Mouse (Mus musculus) left cerebral cortex, adult 11 months (tissue): ENCODE data around the gene Fchsd2.

Source experiments
- DNase-seq: peaks from one replicate; pipeline ENCODE4 v3.0.0; 2022; ENCODE audit warnings: low spot score

Fchsd2 gene

DNA sequence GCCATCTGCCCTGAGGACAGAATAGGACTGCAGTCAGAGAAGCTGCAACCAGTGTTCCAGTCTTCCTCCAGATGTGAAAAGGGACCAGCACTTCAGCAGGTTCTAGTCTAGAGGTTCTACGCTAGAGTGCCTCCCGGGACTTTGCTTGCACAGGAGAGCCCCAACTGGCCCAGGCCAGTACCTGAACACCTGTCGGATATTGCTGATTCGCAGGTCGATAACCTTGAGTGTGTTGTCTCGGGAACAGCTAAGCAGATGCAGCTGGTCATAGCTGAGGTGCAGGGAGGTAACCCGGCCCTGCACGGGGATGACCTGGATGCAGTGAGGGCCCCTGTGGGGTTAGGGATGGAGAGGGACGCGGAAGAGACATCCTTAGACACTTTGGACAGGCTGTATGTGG is 197.7 kb downstream of the Fchsd2 start:
- DNase-seq = no peak

DNA sequence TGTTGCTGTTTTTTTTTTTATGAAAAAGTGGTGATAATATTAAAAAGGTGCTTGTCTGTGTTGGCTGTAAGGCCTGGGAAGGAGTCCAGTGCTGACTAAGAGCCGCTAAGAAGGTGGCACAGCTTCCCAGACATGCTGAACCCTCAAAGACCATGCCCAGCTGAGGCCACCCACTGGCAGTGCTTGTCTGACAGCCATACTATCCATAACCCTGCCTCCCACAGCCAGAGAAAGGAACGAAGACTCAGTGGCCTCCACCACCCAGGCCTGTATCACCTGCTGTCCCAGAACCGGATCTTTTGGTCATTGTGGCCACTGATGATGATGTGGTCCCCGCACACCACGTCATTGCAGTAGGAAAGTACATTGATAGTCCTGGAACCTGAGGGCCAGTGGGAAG is 198.5 kb downstream of the Fchsd2 start:
- no peak for DNase-seq

DNA sequence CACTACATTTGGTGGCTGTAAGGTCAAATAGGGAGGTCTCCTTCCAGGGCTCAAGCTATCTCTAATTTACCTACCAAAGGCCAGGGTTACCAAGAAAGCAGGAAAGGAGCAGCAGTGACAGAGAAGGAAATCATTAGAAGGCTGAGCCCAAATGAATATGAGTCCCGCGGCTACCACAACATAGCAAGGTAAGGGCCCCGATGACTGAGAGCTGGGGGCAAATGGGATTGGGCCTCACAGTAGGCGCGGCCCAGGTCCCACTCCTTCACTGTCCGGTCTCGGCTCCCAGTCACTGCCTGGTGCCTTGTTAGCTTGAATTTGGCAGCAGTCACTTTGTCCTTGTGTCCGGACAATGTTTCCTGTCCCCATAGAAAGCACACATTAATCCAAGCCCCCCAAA is 199.0 kb downstream of the Fchsd2 start:
- DNase-seq = no peak

DNA sequence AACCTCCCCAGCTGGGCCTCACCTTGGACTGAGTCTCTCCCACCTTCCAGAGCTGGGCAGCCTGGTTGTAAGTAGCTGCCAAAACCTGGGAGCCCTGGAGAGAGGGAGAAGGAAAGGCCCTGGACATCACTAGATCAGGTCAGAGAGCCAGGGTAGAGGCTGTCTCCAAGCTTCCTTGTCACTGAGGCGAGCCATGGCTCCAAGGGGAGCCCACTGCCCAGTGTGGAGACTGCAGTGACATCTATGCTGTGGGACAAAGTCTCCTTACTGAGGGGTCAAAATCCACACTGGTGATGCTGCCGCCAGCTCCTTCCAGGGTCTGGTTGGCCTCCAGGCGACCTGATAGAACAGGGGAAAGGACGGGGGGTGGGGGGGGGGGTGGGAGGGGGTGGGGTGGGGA is 199.4 kb downstream of the Fchsd2 start:
- no peak for DNase-seq

DNA sequence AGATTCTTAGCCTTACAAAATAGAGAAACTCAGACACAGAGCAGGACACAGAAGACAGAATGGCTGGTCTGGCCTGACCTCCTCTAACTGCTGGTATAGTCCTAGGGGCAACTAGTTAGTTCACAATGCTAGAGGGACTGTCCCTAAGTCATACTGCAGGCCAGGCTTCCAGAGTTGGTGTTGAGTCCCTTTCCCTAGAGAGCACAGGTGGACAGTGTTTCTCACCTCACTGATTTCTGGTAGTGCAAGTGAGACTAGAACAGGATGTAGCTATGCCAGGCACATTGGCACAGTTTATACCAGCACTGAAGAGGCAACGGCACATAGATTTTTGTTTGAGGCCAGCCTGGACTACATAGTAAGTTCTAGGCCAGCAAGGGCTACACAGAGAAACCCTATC is 200.0 kb downstream of the Fchsd2 start:
- DNase-seq = no peak

DNA sequence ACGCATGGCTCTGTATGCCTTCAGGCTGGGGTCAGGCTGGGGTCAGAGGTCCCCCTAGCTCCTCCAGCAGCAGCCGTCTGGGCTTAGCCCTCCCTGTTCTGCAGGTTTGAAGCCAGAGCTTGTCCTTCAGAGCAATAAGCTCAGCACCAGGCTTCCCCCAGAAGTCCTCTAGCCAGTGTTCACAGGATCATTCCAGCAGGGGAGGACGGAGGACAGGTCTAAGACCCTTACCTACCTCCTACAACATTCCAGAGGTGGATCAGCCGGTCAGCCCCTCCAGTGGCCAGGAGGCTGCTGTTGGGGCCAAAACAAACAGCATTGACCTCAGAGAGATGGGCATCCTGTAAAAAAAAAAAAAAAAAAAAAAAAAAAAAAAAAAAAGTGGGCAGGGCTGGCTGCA is 200.5 kb downstream of the Fchsd2 start:
- no peak for DNase-seq

DNA sequence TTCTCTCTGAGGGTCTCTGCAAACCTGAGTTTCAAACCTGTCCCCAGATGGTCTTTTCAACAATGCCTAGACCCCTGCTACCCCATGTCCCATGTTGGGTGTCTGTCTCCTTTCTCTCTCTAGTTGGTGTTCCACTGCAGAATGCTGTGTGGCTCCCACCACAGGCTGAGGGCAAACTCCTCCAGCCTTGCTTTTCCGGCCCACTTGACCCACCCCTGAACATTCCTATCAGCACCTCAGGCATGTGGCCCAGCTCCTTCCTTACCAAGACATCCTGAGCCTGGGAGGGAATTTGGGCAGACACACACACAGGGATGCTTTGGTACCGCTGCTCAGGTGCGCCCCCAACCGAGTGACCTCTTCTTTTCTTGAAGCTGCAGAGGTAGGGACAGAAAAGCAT is 200.9 kb downstream of the Fchsd2 start:
- DNase-seq = no peak

- no peak for DNase-seq
Measured at GRCm38 (mm10) chr7:101295438-101295837, 202.8 kb downstream of the Fchsd2 start.

DNA sequence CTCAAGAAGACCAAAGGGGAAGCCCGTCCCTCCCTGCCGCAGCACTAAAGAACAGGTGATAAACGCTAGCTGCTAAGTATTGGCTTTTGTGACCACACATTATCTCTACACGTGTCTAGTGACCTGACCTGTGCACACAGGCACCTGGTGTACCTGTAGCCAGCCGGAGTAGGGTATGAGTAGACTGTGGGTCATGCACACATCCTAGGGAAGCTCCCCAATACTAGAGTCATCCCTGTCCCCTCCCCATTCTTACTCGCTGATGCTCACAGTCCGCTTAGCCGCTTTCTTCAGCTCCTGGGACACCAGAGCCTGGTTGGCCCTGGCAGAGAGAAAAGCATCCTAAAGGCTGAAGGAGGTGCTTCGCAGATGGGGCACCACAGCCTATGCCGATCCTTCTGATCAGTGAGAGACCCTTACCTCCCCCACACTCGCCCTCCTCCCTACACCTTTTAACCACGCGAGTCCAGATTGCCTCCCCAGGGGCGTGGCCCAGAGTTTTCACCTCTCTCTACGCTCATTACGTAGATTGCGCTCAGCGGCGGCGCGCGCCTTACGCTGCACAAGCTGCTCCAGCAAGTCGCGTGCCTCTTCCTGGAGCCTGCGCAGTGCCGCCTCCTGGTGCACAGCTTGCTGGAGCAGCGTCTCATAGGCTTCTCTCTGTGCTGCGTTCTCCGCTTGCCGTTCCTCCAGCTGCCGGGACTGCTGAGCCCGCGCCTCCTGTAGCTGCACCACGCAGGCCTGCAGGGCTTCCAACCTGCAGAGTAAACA is 203.8 kb downstream of the Fchsd2 start:
- DNase-seq = peak; percentile 82

DNA sequence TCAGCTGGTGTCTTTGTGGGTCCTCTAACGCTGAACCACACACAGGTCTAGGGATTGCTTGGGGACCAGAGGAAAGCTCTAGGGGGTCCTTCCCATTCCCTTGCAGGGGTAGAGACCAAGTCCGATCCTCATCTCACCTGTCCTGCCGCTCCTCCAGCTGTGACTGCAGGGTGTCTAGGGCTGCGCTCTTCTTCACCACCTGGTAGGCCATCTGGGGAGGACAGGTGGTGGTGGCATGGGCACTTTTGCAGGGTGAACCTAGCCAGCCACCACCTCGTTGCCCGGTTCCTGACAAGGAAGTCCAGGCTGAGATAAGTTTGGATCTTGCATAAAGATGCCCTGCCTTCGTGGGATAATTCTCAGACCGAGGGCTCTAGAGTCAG is 204.4 kb downstream of the Fchsd2 start:
- DNase-seq = no peak

DNA sequence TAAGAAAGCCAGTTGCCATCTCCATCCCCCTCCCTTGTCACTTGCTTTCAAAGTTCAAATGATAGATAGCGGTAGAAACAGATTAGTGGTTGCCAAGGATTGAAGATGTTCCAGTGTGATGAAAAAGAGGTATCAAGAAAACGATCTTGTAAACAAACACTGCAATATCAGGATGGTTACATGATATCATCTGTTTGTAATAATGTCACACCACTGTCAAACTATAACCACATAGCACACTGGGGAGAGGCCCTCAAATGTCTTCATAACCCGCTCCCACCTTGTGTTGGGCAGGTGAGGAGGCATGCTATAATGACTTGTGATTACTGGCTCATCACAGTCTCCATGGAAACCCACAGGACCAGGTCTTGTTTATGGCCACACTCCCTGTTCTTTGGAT is 205.7 kb downstream of the Fchsd2 start:
- DNase-seq = no peak

DNA sequence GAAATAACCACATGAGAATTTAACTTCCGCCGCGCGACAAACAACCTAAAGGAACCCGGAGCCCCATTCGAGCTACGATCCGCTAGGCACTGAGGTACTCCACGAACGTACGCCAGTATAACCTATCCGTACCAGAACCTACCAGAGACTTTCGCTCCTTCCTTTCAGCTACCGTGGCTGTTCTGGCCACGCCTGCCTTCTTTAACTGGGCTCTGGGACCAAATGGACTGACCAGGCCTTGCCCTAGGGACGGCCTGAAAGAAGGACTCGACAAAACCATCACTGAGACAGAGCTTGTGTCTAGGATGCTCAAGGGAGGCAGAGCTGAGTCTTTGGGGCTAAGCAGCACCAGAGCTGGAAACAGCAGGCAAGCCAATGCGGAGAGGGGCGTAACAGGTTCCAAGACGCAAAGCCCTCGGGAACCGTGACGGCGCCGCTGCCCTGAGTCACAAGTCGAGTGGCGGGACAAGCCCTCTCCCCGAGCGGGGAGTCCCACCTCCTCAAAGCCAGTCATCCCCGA is 208.8 kb downstream of the Fchsd2 start:
- DNase-seq = no peak

DNA sequence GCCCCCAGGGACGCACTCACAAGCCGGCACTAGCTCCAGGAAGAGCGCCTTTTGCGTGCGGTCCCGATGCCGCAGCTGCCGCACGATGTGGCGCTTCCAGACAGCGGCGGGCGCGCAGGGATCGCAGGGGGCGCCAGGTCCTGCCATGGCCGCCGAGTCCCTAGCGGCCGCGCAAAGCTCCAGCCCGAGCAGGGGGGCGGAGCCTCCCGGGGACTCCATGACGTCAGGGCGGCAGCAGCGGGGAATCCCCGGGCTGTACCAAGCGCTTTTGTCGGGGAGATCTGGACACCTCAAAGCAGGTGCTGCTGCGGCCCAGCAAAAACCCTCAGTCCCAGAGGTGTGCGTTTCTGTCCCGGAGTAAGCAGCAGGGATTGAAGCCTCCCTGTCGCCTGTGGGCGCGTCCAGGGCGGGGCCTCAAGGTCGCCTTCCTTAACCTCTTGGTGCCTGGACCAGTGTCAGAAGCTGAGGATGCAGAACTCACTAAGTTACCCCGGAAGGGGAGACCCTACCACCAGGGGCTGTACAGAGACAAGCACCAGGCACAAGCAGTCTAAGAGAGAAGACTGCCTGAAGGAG is 209.3 kb downstream of the Fchsd2 start, which contains the start of gene Atg16l2:
Gene Atg16l2, minus strand, starts transcription at position 371 of the 576 bp plus-strand sequence.
- DNase-seq = peak; percentile 89

DNA sequence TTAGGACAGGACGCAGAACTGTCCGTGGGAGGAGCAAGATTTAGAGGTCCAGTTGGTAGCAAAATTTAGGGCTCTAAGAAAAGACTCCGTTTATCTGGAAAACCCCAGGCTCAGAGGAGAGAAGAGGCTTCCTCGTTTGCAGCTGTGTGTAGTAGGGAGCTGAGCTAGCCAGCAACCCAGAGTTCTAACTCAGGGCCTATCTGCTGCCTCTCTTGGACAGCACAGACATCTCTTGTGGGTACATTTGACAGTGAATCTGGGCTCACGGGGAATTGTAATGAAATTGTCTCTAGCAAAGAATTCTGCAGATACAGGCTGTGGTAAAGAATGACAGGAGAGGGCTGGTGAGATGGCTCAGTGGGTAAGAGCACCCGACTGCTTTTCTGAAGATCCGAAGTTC is 210.0 kb downstream of the Fchsd2 start:
- no peak for DNase-seq

- DNase-seq = no peak
Measured at GRCm38 (mm10) chr7:101306841-101307240, 214.2 kb downstream of the Fchsd2 start.

DNA sequence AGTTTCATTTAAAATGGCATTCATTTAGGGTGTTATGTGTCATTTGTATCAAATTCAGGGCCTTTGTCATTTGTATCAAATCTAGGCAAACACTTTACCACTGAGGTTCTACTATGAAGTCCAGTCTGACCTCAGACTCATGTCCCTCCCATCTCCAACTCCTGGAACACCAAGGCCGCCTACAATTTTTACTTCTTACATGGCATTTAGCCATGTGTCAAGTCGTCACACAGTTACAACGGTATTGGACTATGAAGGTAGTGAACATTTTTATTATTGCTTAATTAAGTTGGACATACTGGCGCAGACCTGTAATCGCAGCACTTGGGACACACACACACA is 217.3 kb downstream of the Fchsd2 start:
- no peak for DNase-seq

DNA sequence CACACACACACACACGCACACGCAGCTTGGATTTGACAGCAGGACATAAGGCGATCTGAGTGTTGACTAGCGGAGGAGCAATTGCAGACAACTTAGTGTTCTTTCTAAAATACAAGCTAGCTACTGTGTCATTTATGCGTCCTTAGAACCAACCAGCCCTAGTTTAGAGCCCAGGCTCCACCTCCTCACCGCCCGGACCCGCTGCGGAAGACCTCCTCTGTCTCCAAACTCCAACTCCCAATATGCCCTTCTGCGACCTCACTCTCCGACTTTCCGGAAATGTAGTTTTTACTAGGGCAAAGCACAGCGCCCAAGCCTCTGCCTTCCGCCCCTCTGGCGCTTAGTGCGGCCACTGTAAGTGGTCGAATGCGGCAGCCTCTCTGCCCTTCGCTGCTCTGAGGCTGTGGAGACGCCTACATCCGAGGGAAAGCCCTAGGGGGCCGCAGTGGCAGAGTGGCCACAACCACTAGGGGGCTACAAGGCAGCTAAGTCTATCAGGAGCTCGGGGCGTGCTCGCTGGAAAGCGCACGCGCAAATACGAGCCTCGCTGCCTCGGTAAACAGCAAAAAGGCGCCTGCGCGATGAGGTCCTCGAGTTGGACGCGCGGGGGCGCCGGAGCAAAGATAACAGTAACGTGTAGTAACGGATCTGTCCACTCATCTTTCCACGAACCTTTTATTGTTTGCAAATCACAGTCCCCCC is 217.8 kb downstream of the Fchsd2 start:
- DNase-seq = peak; percentile 98

DNA sequence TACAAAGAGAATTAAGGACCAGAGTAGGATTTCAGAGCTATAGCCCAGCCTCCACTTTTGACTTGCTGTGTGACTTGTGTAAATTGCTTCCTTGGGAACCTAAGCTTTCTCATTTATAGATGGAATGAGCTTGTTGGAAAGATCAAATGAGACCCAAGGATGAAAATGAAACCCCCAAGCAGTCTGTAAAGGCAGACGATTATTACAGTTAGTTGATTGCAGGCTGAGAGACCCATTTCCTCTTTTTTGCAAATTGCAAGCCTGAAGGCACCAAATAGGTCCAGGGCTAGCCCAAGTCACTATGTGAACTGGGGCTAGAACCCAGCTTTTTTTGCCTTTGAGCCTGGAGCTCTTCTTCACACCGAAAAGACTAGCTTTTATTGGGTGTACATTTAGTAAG is 218.4 kb downstream of the Fchsd2 start:
- DNase-seq = no peak

DNA sequence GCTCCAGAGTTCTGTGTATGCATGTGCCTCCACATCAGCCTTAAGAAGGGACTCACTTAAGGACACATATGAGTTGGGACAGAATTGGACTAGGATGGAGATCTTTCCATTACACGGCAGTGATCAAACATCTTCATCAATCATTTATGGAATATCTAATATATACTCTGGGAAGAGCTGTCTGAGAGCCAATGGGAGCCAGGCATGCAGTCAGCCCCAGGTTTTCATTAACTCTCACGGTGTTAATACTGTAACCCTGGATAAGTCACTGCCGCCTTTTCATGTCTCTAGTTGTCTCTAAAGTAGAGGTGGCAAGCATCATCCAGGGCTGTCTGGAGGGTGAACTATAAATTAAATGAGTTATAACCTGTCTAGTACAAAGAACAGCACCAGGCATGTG is 220.4 kb downstream of the Fchsd2 start:
- DNase-seq = no peak

- peak; percentile 77 for DNase-seq
Measured at GRCm38 (mm10) chr7:101314396-101314795, 221.7 kb downstream of the Fchsd2 start.

- no peak for DNase-seq
Measured at GRCm38 (mm10) chr7:101315699-101316098, 223.0 kb downstream of the Fchsd2 start.

- DNase-seq = no peak
Measured at GRCm38 (mm10) chr7:101316591-101317001, 223.9 kb downstream of the Fchsd2 start.

GRCm38 (mm10) chr7:101317014-101317413 is 224.4 kb downstream of the Fchsd2 start, which contains the start of gene Stard10:
Stard10 (plus strand) TSS chr7:101317086.
- DNase-seq = no peak
